Mouse (Mus musculus) midbrain, embryonic 14.5 days (tissue): ENCODE measurements at regions not wholly inside any gene's neighbourhood (a gene's known extent, or its start where the extent isn't known, plus 50 kb on each side); places are given as distances from the start of the nearest gene placed in this dataset.

Experiments used
- ATAC-seq: fragments of 200-750 bp; cut with Nextera tagmentation; 2 replicates; pipeline ENCODE4 v1.8.0; 2017; ENCODE audit warnings: moderate number of reproducible peaks, moderate library complexity; ENCODE audit not compliant: low FRiP score, low TSS enrichment
- DNase-seq: peaks from one replicate; pipeline ENCODE4 v3.0.0-alpha.2; 2015
- H3K27ac ChIP-seq: fragments of 300-500 bp; sonication (generic); replicated peaks from 2 replicates; pipeline ENCODE4 v1.5.1; 2014; ENCODE audit warnings: mild to moderate bottlenecking, low read depth, low read length, moderate library complexity
- H3K27me3 ChIP-seq: fragments of 300-500 bp; sonication (generic); 2 replicates; pipeline ENCODE4 v1.6.1; 2014; ENCODE audit warnings: low read length, control low read depth, mixed read lengths; ENCODE audit not compliant: control insufficient read depth, insufficient read depth
- H3K36me3 ChIP-seq: fragments of 300-500 bp; sonication (generic); 2 replicates; pipeline ENCODE4 v1.6.1; 2014; ENCODE audit warnings: low read length, control low read depth; ENCODE audit not compliant: control insufficient read depth, insufficient read depth
- H3K4me1 ChIP-seq: fragments of 300-500 bp; sonication (generic); 2 replicates; pipeline ENCODE4 v1.6.1; 2014; ENCODE audit warnings: mild to moderate bottlenecking, antibody characterized with exemption, low read length, control low read depth; ENCODE audit not compliant: control insufficient read depth, insufficient read depth
- H3K4me2 ChIP-seq: fragments of 300-500 bp; sonication (generic); 2 replicates; pipeline ENCODE4 v1.6.1; 2014; ENCODE audit warnings: mild to moderate bottlenecking, low read length, moderate library complexity
- H3K4me3 ChIP-seq: fragments of 300-500 bp; sonication (generic); replicated peaks from 2 replicates; pipeline ENCODE4 v1.5.1; 2014; ENCODE audit warnings: low read depth, low read length
- H3K9ac ChIP-seq: fragments of 300-500 bp; sonication (generic); replicated peaks from 2 replicates; pipeline ENCODE4 v1.6.1; 2014; ENCODE audit warnings: mild to moderate bottlenecking, low read length, moderate library complexity
- H3K9me3 ChIP-seq: fragments of 300-500 bp; sonication (generic); 2 replicates; pipeline ENCODE4 v1.6.1; 2016; ENCODE audit warnings: low read length, control low read depth, mixed read lengths; ENCODE audit not compliant: control insufficient read depth
- WGBS: fragments of 180-500 bp; shearing (Covaris S2); extraction: QIAGEN DNeasy Blood & Tissue Kit; methylation state at CpG from one replicate; pipeline ENCODE4 v1.1.7; 2014; 5-methylcytosine and 5-hydroxymethylcytosine counted together

- Histone ChIP-seq H3K4me2 (no peak overlapping the region), H3K27ac (no peak overlapping the region), H3K9ac (no peak overlapping the region), H3K9me3 (no peaks in the 10 kb centered on the region), H3K36me3 (no peaks in the 10 kb centered on the region), H3K27me3 (no peaks in the 10 kb centered on the region), H3K4me3 (no peak overlapping the region), H3K4me1 (no peaks in the 10 kb centered on the region)
- DNase-seq (no peak), ATAC-seq (no peak)
- 68% methylated on average over 2 of the region's 2 CpGs for WGBS
Observed at GRCm38 (mm10) chr1:143464863-143465262, 175.6 kb upstream of the B3galt2 start.

- no peaks in the 10 kb centered on the region for H3K36me3 ChIP-seq
- H3K9me3 ChIP-seq = no peaks in the 10 kb centered on the region
- no peak for ATAC-seq
- no peak for DNase-seq
- no peaks in the 10 kb centered on the region for H3K27me3 ChIP-seq
- no peak overlapping the region for H3K27ac ChIP-seq
- no peak overlapping the region for H3K4me3 ChIP-seq
- no peaks in the 10 kb centered on the region for H3K4me1 ChIP-seq
- no peak overlapping the region for H3K9ac ChIP-seq
- no peak overlapping the region for H3K4me2 ChIP-seq
- WGBS = 89% methylated on average over 3 of the region's 3 CpGs
Observed at GRCm38 (mm10) chr1:143466092-143466491, 174.4 kb upstream of the B3galt2 start.

- ATAC-seq (no peak), DNase-seq (no peak)
- Histone ChIP-seq H3K9me3 (no peaks in the 10 kb centered on the region), H3K27me3 (no peaks in the 10 kb centered on the region), H3K9ac (no peak overlapping the region), H3K36me3 (no peaks in the 10 kb centered on the region), H3K27ac (no peak overlapping the region), H3K4me1 (no peaks in the 10 kb centered on the region), H3K4me2 (no peak overlapping the region), H3K4me3 (no peak overlapping the region)
- 91% methylated on average over 2 of the region's 2 CpGs for WGBS
Observed at GRCm38 (mm10) chr1:143475329-143475728, 165.1 kb upstream of the B3galt2 start.

- ATAC-seq (no peak), DNase-seq (no peak)
- Histone ChIP-seq H3K27me3 (no peaks in the 10 kb centered on the region), H3K4me2 (no peak overlapping the region), H3K36me3 (no peaks in the 10 kb centered on the region), H3K9me3 (no peaks in the 10 kb centered on the region), H3K27ac (no peak overlapping the region), H3K9ac (no peak overlapping the region), H3K4me3 (no peak overlapping the region), H3K4me1 (no peaks in the 10 kb centered on the region)
- 92% methylated on average over 4 of the region's 4 CpGs for WGBS
Observed at GRCm38 (mm10) chr1:143483345-143483744, 157.1 kb upstream of the B3galt2 start.

- Histone ChIP-seq H3K9me3 (no peaks in the 10 kb centered on the region), H3K36me3 (no peaks in the 10 kb centered on the region), H3K4me2 (no peak overlapping the region), H3K9ac (no peak overlapping the region), H3K4me3 (no peak overlapping the region), H3K4me1 (no peaks in the 10 kb centered on the region), H3K27me3 (no peaks in the 10 kb centered on the region), H3K27ac (no peak overlapping the region)
- ATAC-seq (no peak), DNase-seq (no peak)
- WGBS = 86% methylated on average over 1 of the region's 1 CpGs
Observed at GRCm38 (mm10) chr1:143484936-143485335, 155.5 kb upstream of the B3galt2 start.

- no peak for DNase-seq
- no peak for ATAC-seq
- whole genome bisulfite sequencing = 72% methylated on average over 8 of the region's 8 CpGs
Observed at GRCm38 (mm10) chr1:143497092-143497491, 143.4 kb upstream of the B3galt2 start.

GRCm38 (mm10) chr1:143503436-143504065, 136.9 kb upstream of the B3galt2 start:
- Histone ChIP-seq H3K4me2 (no peak overlapping the region), H3K9me3 (no peaks in the 10 kb centered on the region), H3K4me3 (no peak overlapping the region), H3K9ac (no peak overlapping the region), H3K4me1 (0 out of 2 replicates have a peak, but pooled peaks cover 5% of the 10 kb centered on the region), H3K27ac (no peak overlapping the region), H3K36me3 (no peaks in the 10 kb centered on the region), H3K27me3 (no peaks in the 10 kb centered on the region)
- WGBS = 65% methylated on average over 11 of the region's 11 CpGs
- peak; percentile 40; the same call in 1 of the 2 replicates for ATAC-seq
- peak; percentile 45 for DNase-seq

More at GRCm38 (mm10) chr1:143497092-143497491, 143.4 kb upstream of the B3galt2 start:
- no peak overlapping the region for H3K9ac ChIP-seq
- no peaks in the 10 kb centered on the region for H3K27me3 ChIP-seq
- no peaks in the 10 kb centered on the region for H3K9me3 ChIP-seq
- H3K4me1 ChIP-seq = no peaks in the 10 kb centered on the region
- H3K4me3 ChIP-seq = no peak overlapping the region
- no peak overlapping the region for H3K27ac ChIP-seq
- H3K36me3 ChIP-seq = no peaks in the 10 kb centered on the region
- no peak overlapping the region for H3K4me2 ChIP-seq

- ATAC-seq (no peak), DNase-seq (no peak)
- H3K36me3 ChIP-seq = no peaks in the 10 kb centered on the region
- no peak overlapping the region for H3K27ac ChIP-seq
- WGBS = 76% methylated on average over 3 of the region's 3 CpGs
- H3K9me3 ChIP-seq = no peaks in the 10 kb centered on the region
- no peak overlapping the region for H3K4me3 ChIP-seq
- H3K9ac ChIP-seq = no peak overlapping the region
- no peak overlapping the region for H3K4me2 ChIP-seq
- H3K27me3 ChIP-seq = no peaks in the 10 kb centered on the region
- 0 out of 2 replicates have a peak, but pooled peaks cover 5% of the 10 kb centered on the region for H3K4me1 ChIP-seq
Observed at GRCm38 (mm10) chr1:143504066-143504440, 136.4 kb upstream of the B3galt2 start.

- H3K9ac ChIP-seq = no peak overlapping the region
- H3K4me2 ChIP-seq = no peak overlapping the region
- 100% methylated on average over 1 of the region's 1 CpGs for WGBS
- H3K27ac ChIP-seq = no peak overlapping the region
- DNase-seq (no peak), ATAC-seq (no peak)
- H3K27me3 ChIP-seq = no peaks in the 10 kb centered on the region
- H3K4me3 ChIP-seq = no peak overlapping the region
- no peaks in the 10 kb centered on the region for H3K9me3 ChIP-seq
- H3K4me1 ChIP-seq = 0 out of 2 replicates have a peak, but pooled peaks cover 5% of the 10 kb centered on the region
- no peaks in the 10 kb centered on the region for H3K36me3 ChIP-seq
Observed at GRCm38 (mm10) chr1:143505318-143505717, 135.1 kb upstream of the B3galt2 start.
